Mouse (Mus musculus) brain, embryonic 14.5 days (tissue): ENCODE results near the gene Rprd1b. TPM values are rescaled to one million over a fixed set of nuclear protein-coding genes. Genes with fewer than 3 reads are reported as not detected.

Experiments
- DNase-seq: peaks from one replicate; pipeline ENCODE4 v3.0.0-alpha.2; 2011; ENCODE audit warnings: low read depth
- CTCF ChIP-seq: fragments of 200-500 bp; IDR thresholded peaks from 2 replicates; pipeline ENCODE4 v1.5.1; 2012; ENCODE audit warnings: inconsistent platforms, mild to moderate bottlenecking, moderate library complexity, borderline replicate concordance; ENCODE audit not compliant: insufficient read depth, insufficient read length; ENCODE audit errors: extremely low read depth
- POLR2A ChIP-seq: fragments of 200-500 bp; IDR thresholded peaks from 2 replicates; pipeline ENCODE4 v1.6.1; 2012; ENCODE audit warnings: mild to moderate bottlenecking, inconsistent platforms, borderline replicate concordance; ENCODE audit not compliant: poor library complexity, insufficient read depth, insufficient read length, severe bottlenecking; ENCODE audit errors: extremely low read depth
- polyA plus RNA-seq: library from polyadenylated mRNA; depleted of rRNA; stranded (reverse); fragments of >200 nt; gene quantifications from 2 replicates; pipeline ENCODE4 v1.2.3, GENCODE M21; 2012

Rprd1b gene
- polyA plus RNA-seq, 1 experiment = 27.9 TPM

DNA sequence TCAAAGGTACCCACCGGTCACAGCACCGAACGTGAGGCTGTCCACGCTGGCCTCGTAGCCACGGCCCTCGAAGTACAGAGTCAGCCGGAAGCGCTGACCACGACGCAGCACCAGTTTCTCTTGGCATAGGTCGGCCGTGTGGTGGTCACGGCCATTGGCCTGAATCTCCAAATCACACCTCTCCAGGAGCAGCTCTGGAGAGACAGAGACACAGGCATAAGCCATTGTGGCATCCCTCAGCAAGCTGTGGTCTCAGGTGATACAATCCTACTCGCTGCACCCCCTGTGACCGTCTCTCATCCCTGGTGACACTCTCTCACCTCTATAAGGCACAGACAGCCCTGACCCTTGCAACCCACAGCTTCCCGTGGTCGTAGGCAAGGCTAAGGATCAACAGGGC lies 114.7 kb downstream of the Rprd1b start:
- no peak for DNase-seq
- no peak for TF ChIP-seq POLR2A
- TF ChIP-seq CTCF = no peak

DNA sequence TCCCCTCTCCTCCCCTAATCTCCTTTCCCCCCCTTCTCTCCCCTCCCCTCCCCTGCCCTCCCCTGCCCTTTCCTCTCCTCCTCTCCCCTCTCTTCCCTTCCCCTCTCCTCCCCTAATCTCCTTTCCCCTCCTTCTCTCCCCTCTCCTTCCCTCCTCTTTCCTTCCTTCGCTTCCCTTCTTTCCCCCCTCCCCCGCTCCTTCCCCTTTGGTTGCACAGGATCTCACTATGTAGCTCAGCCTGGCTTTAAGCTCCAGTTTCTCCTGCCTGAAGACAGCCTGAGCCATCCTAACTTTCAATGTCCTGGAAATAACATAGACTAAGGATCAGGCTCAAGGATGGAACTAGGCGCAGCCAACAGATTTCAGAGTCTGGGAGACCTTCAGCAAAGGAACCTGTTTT lies 115.5 kb downstream of the Rprd1b start:
- TF ChIP-seq POLR2A = no peak
- TF ChIP-seq CTCF = no peak
- no peak for DNase-seq

DNA sequence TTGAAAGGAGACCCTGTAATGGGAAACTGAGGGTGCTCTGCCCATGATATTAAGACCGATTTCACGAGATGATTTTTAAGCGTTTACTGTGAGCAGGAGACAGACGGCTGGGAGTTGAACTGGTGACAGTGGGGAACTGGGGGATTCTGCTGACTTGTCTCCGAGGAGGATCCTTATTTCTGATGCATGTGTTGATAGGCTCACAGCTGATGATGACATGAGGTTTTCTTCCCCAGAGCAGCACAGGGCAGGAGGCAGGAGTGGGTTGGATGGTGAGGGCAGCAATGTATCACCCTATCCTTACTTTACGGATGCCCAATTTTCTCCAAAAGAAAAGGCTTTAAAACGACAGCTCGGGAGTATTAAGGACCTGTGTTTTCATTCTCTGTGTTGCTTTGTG lies 116.0 kb downstream of the Rprd1b start:
- no peak for TF ChIP-seq CTCF
- no peak for TF ChIP-seq POLR2A
- no peak for DNase-seq

- no peak for TF ChIP-seq CTCF
- TF ChIP-seq POLR2A = no peak
- no peak for DNase-seq
Observed at GRCm38 (mm10) chr2:158144750-158145527, 116.6 kb downstream of the Rprd1b start.

DNA sequence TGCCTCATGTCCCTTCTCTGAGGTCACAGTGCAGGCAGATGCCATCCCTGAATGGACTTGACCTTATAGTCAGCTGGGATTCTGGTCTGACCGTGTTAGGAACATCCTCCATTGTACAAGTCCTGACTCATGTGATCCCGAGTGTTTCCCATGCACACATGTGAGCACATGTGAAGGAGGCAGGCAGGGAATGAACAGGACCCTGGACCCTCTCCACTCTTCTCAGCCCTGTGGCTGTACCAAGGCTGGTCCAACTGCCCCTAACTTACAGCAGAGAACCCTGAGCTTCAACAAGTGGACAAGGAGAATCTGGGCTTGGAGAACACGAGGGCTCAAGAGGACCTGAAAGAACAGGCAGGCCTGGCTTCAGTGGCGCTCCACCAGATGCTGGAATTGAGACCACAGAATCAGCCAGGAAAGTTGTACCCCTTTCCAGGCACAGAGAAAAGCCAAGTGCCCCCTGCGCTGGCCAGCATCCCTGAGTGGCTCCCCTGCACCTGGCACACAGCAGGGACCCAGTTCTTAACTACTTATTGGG lies 117.3 kb downstream of the Rprd1b start:
- no peak for DNase-seq
- no peak for TF ChIP-seq CTCF
- no peak for TF ChIP-seq POLR2A

GRCm38 (mm10) chr2:158146223-158146622 lies 117.9 kb downstream of the Rprd1b start, which contains the start of gene Tgm2:
Gene Tgm2, minus strand, starts transcription at chr2:158146436.
- DNase-seq = peak; percentile 65
- TF ChIP-seq POLR2A = no peak
- peak; percentile 68 for TF ChIP-seq CTCF

DNA sequence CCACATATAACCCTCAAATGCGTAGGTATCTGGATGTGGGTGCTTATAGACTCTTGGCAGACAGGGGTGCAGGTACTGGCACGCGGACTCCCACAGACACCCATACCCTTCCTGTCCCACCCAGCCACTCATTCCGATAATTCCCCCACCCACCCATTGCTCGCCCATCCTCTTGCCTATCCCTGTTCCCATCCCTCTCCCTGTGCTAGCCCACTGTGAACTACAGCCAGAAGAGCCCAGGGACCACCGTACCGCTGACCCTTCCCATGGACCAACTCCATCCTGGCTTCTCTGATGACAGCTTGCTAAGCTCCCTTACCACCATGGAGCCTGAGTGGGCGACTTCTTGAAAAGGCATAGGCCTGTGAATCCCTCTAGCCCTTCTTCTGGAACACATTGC lies 118.7 kb downstream of the Rprd1b start:
- no peak for TF ChIP-seq CTCF
- no peak for TF ChIP-seq POLR2A
- DNase-seq = no peak

GRCm38 (mm10) chr2:158151077-158151476 lies 122.8 kb downstream of the Rprd1b start:
- TF ChIP-seq CTCF = peak; percentile 3; the same call in 1 of the 2 replicates
- no peak for TF ChIP-seq POLR2A

GRCm38 (mm10) chr2:158152685-158153309 lies 124.5 kb downstream of the Rprd1b start:
- TF ChIP-seq CTCF = no peak
- no peak for TF ChIP-seq POLR2A
- peak; percentile 80 for DNase-seq

More at GRCm38 (mm10) chr2:158151077-158151476, 122.8 kb downstream of the Rprd1b start:
- DNase-seq = no peak

- no peak for TF ChIP-seq POLR2A
- TF ChIP-seq CTCF = no peak
- DNase-seq = peak; percentile 57
Observed at GRCm38 (mm10) chr2:158153728-158154343, 125.5 kb downstream of the Rprd1b start.

GRCm38 (mm10) chr2:158154641-158155040 lies 126.3 kb downstream of the Rprd1b start:
- no peak for TF ChIP-seq CTCF
- TF ChIP-seq POLR2A = no peak
- DNase-seq = no peak

GRCm38 (mm10) chr2:158155101-158155500 lies 126.8 kb downstream of the Rprd1b start:
- no peak for DNase-seq
- TF ChIP-seq POLR2A (no peak), CTCF (no peak)

- TF ChIP-seq POLR2A (no peak), CTCF (no peak)
- no peak for DNase-seq
Observed at GRCm38 (mm10) chr2:158155615-158156014, 127.3 kb downstream of the Rprd1b start.
